In genomic region chr11:109620356-109620755, GRCm38 (mm10) we compare ENCODE assay signal across 28 mouse cellular contexts. TPM values are rescaled to one million over a fixed set of nuclear protein-coding genes. Genes with fewer than 3 reads are reported as not detected.
A peak's percentile ranks its signal among the peaks of the same experiment; 100 is the strongest.
DNase-seq lines count a peak whose midpoint lies in the region; ATAC-seq lines count a peak whose summit lies in the region.
"Had no signal": no experiment of that assay in that cellular context is flagged by ENCODE, and none has a peak within 500 bp of the region (broad histone marks: within the 10 kb centered on the region; RNA-seq: fewer than 3 reads in every experiment).

No protein-coding gene starts in this region.

- H3K4me2 ChIP-seq in liver, embryonic 13.5 days: no peak overlapping the region
- H3K4me2 ChIP-seq: forebrain, embryonic 13.5 days; heart, embryonic 13.5 days; kidney, embryonic 15.5 days; limb, embryonic 12.5 days; midbrain, embryonic 11.5 days; neural tube, embryonic 13.5 days had no signal

- H3K4me1 ChIP-seq in liver, embryonic 13.5 days (replicated peaks): peaks cover 54% of the 10 kb centered on the region
- H3K4me1 ChIP-seq: neural tube, embryonic 13.5 days had no signal

- WGBS in liver, embryonic 13.5 days (ENCODE audit: insufficient replicate concordance): 79% methylated on average over 6 of the region's 6 CpGs

- intact Hi-C loops in heart, postnatal 25 days (cut with DNase I): loop anchor here (2.0 kb wide), 2 partner anchors 34 to 240 kb away; no protein-coding TSS in a partner anchor

- no peak for DNase-seq in liver, embryonic 13.5 days
- DNase-seq in liver (no peak), MN1 (ENCODE audit: low spot score) (peak; percentile 63)
- DNase-seq in adrenal gland, postnatal 10 days: peak; percentile 59
- DNase-seq in heart, postnatal 25 days (ENCODE audit: low spot score): no peak
- DNase-seq in urinary bladder, postnatal 4 days (ENCODE audit: low spot score in 2 of 2): no peak
- DNase-seq in heart, adult 9 months (ENCODE audit: low spot score in 2 of 2): no peak
- DNase-seq: cerebellum, adult 11 months; cerebellum, adult 9-11 months; gastrocnemius, postnatal 25 days; heart, adult 18-20 months; heart, postnatal 10 days; kidney, adult 18-20 months; kidney, postnatal 25 days; liver, postnatal 0 days; lung, postnatal 36 days; right cerebral cortex, postnatal 25 days; spleen, adult 18-20 months; thymus, postnatal 14 days had no signal

- no peaks in the 10 kb centered on the region for H3K27me3 ChIP-seq in liver, embryonic 13.5 days
- H3K27me3 ChIP-seq: forebrain, embryonic 13.5 days; heart, embryonic 13.5 days; kidney, embryonic 15.5 days; limb, embryonic 12.5 days; neural tube, embryonic 13.5 days had no signal

- H3K9me3 ChIP-seq in liver, embryonic 13.5 days (replicated peaks): no peaks in the 10 kb centered on the region
- H3K9me3 ChIP-seq: forebrain, embryonic 13.5 days; heart, embryonic 13.5 days; hindbrain, embryonic 10.5 days; kidney, embryonic 15.5 days; neural tube, embryonic 13.5 days had no signal

- ATAC-seq in liver, embryonic 13.5 days (ENCODE audit: low read depth): no peak
- ATAC-seq: forebrain, embryonic 13.5 days; hindbrain, embryonic 16.5 days; liver, postnatal 0 days had no signal

- H3K4me3 ChIP-seq in liver, embryonic 13.5 days (replicated peaks): no peak overlapping the region
- H3K4me3 ChIP-seq: forebrain, embryonic 13.5 days; heart, embryonic 13.5 days; hindbrain, embryonic 10.5 days; kidney, embryonic 15.5 days; left cerebral cortex, adult 2 months; limb, embryonic 12.5 days; neural tube, embryonic 13.5 days had no signal

- peak overlapping the region; percentile 48 for H3K27ac ChIP-seq in liver, embryonic 13.5 days
- H3K27ac ChIP-seq: forebrain, embryonic 13.5 days; heart, embryonic 13.5 days; hindbrain, embryonic 10.5 days; kidney, embryonic 15.5 days; left cerebral cortex, adult 2 months; limb, embryonic 12.5 days; neural tube, embryonic 13.5 days had no signal

- H3K36me3 ChIP-seq in liver, embryonic 13.5 days: no peaks in the 10 kb centered on the region
- H3K36me3 ChIP-seq: heart, embryonic 13.5 days; hindbrain, embryonic 10.5 days; kidney, embryonic 15.5 days; limb, embryonic 12.5 days; neural tube, embryonic 13.5 days had no signal

- H3K9ac ChIP-seq in liver, embryonic 13.5 days: 0 out of 2 replicates have a peak overlapping the region, but pooled peaks have one; percentile 20
- H3K9ac ChIP-seq: forebrain, embryonic 13.5 days; heart, embryonic 13.5 days; kidney, embryonic 15.5 days; limb, embryonic 12.5 days; liver, postnatal 0 days; neural tube, embryonic 13.5 days had no signal

RNA-seq across cellular contexts. Expression of gene Wipi1, which starts 8.6 kb away (rescaled TPM):
- 28.3 and 29.1 TPM in 2 replicates for polyA plus RNA-seq in liver, embryonic 13.5 days (2015; fragmentation: Nextera tagmentation; extraction: Ambion mirVana)
- 10 to 100 TPM; 35.0 to 44.2 TPM for total RNA-seq in adrenal gland, postnatal 10 days (2021)
- 100 to 1,000 TPM; 105 to 107 TPM for total RNA-seq in heart, postnatal 25 days (2021)

RNA-seq across cellular contexts. Expression of gene Prkar1a, which starts 28.8 kb away (rescaled TPM):
- 126 and 148 TPM in 2 replicates for polyA plus RNA-seq in liver, embryonic 13.5 days (2015; fragmentation: Nextera tagmentation; extraction: Ambion mirVana)
- total RNA-seq in adrenal gland, postnatal 10 days (2021): 100 to 1,000 TPM; 331 to 344 TPM
- total RNA-seq in heart, postnatal 25 days (2021): 100 to 1,000 TPM; 330 to 341 TPM

Comparison
In these comparisons a context has a peak if more than half of its experiments do, and no peak if none do; other contexts are left out.
1. DNase-seq: peak in MN1 (single experiment) and adrenal gland, postnatal 10 days (single experiment); none in liver, embryonic 13.5 days (single experiment), liver (single experiment), heart, postnatal 25 days (single experiment), urinary bladder, postnatal 4 days (0 of 2) and heart, adult 9 months (0 of 2).